Mouse (Mus musculus) liver, embryonic 11.5 days (tissue): ENCODE data around the gene Cdh13. TPM values are rescaled to one million over a fixed set of nuclear protein-coding genes. Genes with fewer than 3 reads are reported as not detected.

Experiments used
- ATAC-seq: fragments of 200-750 bp; cut with Nextera tagmentation; replicated peaks from 2 replicates; pipeline ENCODE4 v1.8.0; 2017; ENCODE audit warnings: moderate number of reproducible peaks, mild to moderate bottlenecking, moderate TSS enrichment, moderate library complexity; ENCODE audit not compliant: low FRiP score
- DNase-seq: peaks from one replicate; pipeline ENCODE4 v3.0.0-alpha.2; 2017; ENCODE audit warnings: low spot score
- H3K27ac ChIP-seq: fragments of 300-500 bp; sonication (generic); 2 replicates; pipeline ENCODE4 v1.5.1; 2014; ENCODE audit warnings: mild to moderate bottlenecking, low read depth, low read length, control low read depth
- H3K27me3 ChIP-seq: fragments of 300-500 bp; sonication (generic); replicated peaks from 2 replicates; pipeline ENCODE4 v1.6.1; 2014; ENCODE audit warnings: low read length, mixed read lengths; ENCODE audit not compliant: control insufficient read depth, insufficient read depth
- H3K36me3 ChIP-seq: fragments of 300-500 bp; sonication (generic); 2 replicates; pipeline ENCODE4 v1.6.1; 2014; ENCODE audit warnings: mild to moderate bottlenecking, low read length, moderate library complexity, mixed read lengths; ENCODE audit not compliant: control insufficient read depth, insufficient read depth
- H3K4me1 ChIP-seq: fragments of 300-500 bp; sonication (generic); replicated peaks from 2 replicates; pipeline ENCODE4 v1.6.1; 2014; ENCODE audit warnings: low read length, mixed read lengths; ENCODE audit not compliant: control insufficient read depth, insufficient read depth
- H3K4me2 ChIP-seq: fragments of 300-500 bp; sonication (generic); 2 replicates; pipeline ENCODE4 v1.6.1; 2014; ENCODE audit warnings: mild to moderate bottlenecking, control low read depth, moderate library complexity
- H3K4me3 ChIP-seq: fragments of 300-500 bp; sonication (generic); 2 replicates; pipeline ENCODE4 v1.5.1; 2014; ENCODE audit warnings: low read depth, low read length, control low read depth
- H3K9ac ChIP-seq: fragments of 300-500 bp; sonication (generic); 2 replicates; pipeline ENCODE4 v1.6.1; 2014; ENCODE audit warnings: low read depth, low read length, control low read depth
- H3K9me3 ChIP-seq: fragments of 300-500 bp; sonication (generic); 2 replicates; pipeline ENCODE4 v1.6.1; 2016; ENCODE audit warnings: low read length, inconsistent platforms, mixed read lengths; ENCODE audit not compliant: control insufficient read depth
- WGBS: fragments of 180-500 bp; shearing (Covaris S2); extraction: QIAGEN DNeasy Blood & Tissue Kit; methylation state at CpG from one replicate; pipeline ENCODE4 v1.1.7; 2014; 5-methylcytosine and 5-hydroxymethylcytosine counted together
- polyA plus RNA-seq: library from polyadenylated mRNA; unstranded; fragments of >200 nt; fragmentation: Nextera tagmentation; extraction: Ambion mirVana; gene quantifications from 2 replicates; pipeline ENCODE4 v1.2.1, GENCODE M21; 2014

The Cdh13 gene
- polyA plus RNA-seq, 1 experiment from 2014 or later, result 2.9 TPM

DNA sequence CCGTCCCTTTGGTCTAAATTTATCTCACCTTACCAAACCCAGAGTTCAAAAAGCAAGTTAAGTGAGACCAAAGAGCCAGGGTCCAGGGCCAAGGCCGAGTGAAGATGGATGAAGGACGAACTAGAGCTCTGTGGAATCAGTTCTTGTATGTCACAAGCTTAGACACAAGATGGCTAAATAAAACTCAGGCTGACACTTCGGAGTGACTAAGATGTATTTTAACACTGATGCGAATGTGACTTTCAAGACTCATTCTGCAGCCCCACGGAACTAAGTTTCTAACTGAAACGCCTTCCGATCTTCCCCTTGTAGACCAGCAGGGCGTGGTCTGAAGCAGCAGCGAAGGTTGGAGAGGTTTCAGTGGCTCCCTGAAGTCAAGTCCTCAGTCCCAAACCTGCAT, 334.7 kb downstream of the Cdh13 start:
- H3K4me1 ChIP-seq, result no peaks in the 10 kb centered on the region
- no peak for DNase-seq
- H3K27ac ChIP-seq, result no peak overlapping the region
- no peak overlapping the region for H3K9ac ChIP-seq
- no peak for ATAC-seq
- no peaks in the 10 kb centered on the region for H3K36me3 ChIP-seq
- H3K4me3 ChIP-seq, result no peak overlapping the region
- H3K9me3 ChIP-seq, result no peaks in the 10 kb centered on the region
- no peaks in the 10 kb centered on the region for H3K27me3 ChIP-seq
- no peak overlapping the region for H3K4me2 ChIP-seq
- 83% methylated on average over 10 of the region's 10 CpGs for WGBS

DNA sequence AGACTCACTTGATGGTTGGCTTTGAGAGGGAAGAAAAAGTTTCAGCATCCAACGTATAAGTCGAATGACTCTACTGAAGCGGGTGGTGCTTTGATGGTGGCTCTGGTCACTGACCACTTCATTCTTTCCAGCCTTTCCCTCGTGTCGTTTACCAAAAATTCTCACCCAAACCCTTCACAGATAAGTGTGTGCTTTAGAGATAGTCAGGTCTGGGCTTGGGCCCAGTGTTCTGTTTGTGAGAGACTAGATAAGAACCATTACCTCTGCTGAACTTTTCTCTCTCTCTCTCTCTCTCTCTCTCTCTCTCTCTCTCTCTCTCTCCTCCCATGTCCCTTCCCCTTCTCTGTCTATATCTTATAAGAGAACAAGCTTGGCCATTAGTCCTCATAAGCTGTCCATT, 342.9 kb downstream of the Cdh13 start:
- Histone ChIP-seq H3K27me3 (no peaks in the 10 kb centered on the region), H3K9me3 (no peaks in the 10 kb centered on the region), H3K27ac (no peak overlapping the region), H3K9ac (no peak overlapping the region), H3K4me2 (no peak overlapping the region), H3K4me1 (no peaks in the 10 kb centered on the region), H3K4me3 (no peak overlapping the region), H3K36me3 (no peaks in the 10 kb centered on the region)
- WGBS, result 55% methylated on average over 5 of the region's 5 CpGs
- peak; percentile 71 for ATAC-seq
- no peak for DNase-seq

DNA sequence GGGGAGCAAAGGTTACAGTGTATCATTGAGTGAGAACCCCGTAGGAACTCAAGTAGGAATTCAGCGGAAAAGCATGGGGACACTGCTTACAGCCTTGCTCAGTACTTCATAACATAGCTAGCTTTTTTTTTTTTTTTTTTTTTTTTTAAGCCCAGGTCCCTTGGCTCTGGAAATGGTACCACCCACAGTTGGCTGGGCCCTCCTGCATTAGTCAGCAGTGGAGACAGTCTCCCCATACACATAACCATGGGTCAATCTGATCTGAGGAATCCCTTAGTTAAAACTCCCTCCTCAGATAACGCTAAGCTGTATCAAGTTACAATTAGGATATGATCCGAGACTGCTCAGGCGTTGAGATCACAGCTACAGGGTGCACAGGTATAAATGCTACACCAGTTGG, 344.2 kb downstream of the Cdh13 start:
- Histone ChIP-seq H3K27me3 (no peaks in the 10 kb centered on the region), H3K4me2 (no peak overlapping the region), H3K4me3 (no peak overlapping the region), H3K9me3 (no peaks in the 10 kb centered on the region), H3K36me3 (no peaks in the 10 kb centered on the region), H3K4me1 (no peaks in the 10 kb centered on the region), H3K27ac (no peak overlapping the region), H3K9ac (no peak overlapping the region)
- 78% methylated on average over 5 of the region's 5 CpGs for WGBS
- ATAC-seq (no peak), DNase-seq (no peak)

DNA sequence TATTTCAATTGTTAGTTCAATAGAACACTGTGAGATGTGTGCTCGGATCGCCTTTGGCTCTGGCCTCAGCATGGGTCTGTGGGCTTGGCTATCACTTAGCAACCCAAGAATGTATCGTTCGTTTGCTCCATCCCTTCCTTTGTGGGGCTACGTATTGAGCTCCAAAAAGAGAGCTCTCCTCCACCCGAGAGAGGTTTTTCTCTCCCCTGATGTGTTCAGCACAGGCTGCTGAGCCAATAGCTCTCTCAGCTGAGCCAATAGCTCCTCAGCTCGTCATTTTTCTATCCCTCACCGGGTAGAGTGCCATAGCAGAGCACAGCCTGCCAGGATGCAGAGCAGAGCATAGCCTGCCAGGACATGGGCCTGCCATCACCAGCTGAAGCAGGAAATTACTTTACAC, 345.2 kb downstream of the Cdh13 start:
- H3K4me2 ChIP-seq, result no peak overlapping the region

DNA sequence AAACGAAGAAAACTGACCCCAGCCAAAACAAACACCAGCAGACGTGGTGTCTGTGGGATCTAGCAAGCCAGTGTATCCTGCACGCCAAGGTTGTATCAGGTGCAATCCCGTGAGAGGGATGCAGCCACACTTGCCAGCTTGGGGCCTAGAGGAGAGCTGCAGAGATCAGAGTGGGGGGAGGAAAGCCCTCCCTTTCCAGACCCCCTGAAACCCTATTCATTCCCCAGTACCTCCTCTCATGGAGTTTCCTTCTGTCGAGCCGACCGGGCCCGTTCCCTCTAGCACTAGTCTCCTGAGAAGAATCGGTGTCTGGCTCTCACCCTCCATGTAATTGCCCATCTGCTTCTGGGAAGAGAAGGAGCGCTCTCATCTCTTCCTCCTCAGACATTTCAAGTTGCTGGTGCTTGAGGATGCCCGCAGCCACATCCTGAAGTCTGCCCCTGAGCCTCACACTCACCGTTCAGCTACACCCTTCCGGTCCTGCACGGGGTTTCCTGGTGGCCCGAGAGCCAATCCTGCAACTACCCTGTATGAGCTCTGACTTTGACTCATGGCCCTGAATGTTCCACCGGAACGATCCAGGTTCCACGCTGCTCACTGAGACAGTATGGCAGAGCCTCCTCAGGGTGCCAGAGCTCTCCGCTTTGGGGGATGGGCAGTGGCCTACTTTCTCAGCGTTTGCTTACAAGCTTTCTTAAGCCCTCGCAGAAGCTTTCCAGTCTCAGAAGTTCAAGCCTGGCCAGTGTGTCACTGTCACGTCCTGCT, 351.9 kb downstream of the Cdh13 start:
- Histone ChIP-seq H3K27me3 (no peaks in the 10 kb centered on the region), H3K4me3 (no peak overlapping the region), H3K4me1 (no peaks in the 10 kb centered on the region), H3K27ac (no peak overlapping the region), H3K36me3 (no peaks in the 10 kb centered on the region), H3K9ac (no peak overlapping the region), H3K4me2 (no peak overlapping the region), H3K9me3 (no peaks in the 10 kb centered on the region)
- no peak for ATAC-seq
- 73% methylated on average over 22 of the region's 22 CpGs for WGBS
- DNase-seq, result no peak

More for the DNA sequence above, 345.2 kb downstream of the Cdh13 start:
- ATAC-seq, result no peak
- Histone ChIP-seq H3K9me3 (no peaks in the 10 kb centered on the region), H3K27ac (no peak overlapping the region), H3K9ac (no peak overlapping the region), H3K4me3 (no peak overlapping the region), H3K27me3 (no peaks in the 10 kb centered on the region), H3K36me3 (no peaks in the 10 kb centered on the region), H3K4me1 (no peaks in the 10 kb centered on the region)
- WGBS, result 73% methylated on average over 8 of the region's 8 CpGs
- DNase-seq, result no peak

DNA sequence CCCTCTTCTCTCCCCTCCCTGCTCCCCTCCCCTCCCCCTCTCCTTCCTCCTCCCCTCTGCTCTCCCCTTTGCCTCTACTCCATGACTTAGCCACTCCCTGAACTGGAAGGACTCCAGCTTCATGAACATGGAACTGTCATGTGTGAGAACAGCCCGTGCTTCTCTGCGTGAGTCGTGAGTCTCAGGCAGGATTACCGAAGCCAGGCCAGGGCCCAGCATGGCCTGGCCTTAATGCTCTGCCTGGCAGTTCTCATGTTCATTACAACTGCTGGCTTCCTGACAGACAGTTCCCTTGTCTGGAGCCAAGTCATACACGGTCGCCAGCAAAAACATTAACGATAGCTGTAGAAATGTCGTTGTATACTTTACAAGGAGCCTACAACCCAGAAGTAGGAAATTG, 356.1 kb downstream of the Cdh13 start:
- Histone ChIP-seq H3K27ac (no peak overlapping the region), H3K27me3 (no peaks in the 10 kb centered on the region), H3K9ac (no peak overlapping the region), H3K4me3 (no peak overlapping the region), H3K36me3 (no peaks in the 10 kb centered on the region), H3K9me3 (no peaks in the 10 kb centered on the region), H3K4me2 (no peak overlapping the region), H3K4me1 (no peaks in the 10 kb centered on the region)
- ATAC-seq, result no peak
- WGBS, result 84% methylated on average over 8 of the region's 8 CpGs
- no peak for DNase-seq

DNA sequence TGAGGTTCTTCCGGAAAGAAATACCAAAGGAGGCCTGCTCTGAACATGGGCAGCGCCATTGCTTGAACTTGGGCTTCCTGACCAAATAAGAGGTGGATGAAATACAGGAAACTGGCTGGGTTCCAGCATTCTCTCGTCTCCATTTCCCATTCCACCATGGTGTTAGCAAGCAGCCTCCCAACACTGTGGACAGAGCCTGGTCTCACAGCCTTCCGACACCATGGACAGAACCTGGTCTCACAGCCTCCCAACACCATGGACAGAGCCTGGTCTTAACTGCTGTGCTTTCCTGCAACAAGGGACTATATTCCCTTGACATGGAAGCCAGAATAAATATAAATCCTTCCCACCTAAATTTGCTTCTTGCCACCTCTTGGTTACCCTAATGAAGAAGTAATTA, 358.3 kb downstream of the Cdh13 start:
- Histone ChIP-seq H3K36me3 (no peaks in the 10 kb centered on the region), H3K27me3 (no peaks in the 10 kb centered on the region), H3K4me3 (no peak overlapping the region), H3K9ac (no peak overlapping the region), H3K9me3 (no peaks in the 10 kb centered on the region), H3K27ac (no peak overlapping the region), H3K4me2 (no peak overlapping the region), H3K4me1 (no peaks in the 10 kb centered on the region)
- 77% methylated on average over 4 of the region's 4 CpGs for WGBS
- ATAC-seq (no peak), DNase-seq (no peak)

DNA sequence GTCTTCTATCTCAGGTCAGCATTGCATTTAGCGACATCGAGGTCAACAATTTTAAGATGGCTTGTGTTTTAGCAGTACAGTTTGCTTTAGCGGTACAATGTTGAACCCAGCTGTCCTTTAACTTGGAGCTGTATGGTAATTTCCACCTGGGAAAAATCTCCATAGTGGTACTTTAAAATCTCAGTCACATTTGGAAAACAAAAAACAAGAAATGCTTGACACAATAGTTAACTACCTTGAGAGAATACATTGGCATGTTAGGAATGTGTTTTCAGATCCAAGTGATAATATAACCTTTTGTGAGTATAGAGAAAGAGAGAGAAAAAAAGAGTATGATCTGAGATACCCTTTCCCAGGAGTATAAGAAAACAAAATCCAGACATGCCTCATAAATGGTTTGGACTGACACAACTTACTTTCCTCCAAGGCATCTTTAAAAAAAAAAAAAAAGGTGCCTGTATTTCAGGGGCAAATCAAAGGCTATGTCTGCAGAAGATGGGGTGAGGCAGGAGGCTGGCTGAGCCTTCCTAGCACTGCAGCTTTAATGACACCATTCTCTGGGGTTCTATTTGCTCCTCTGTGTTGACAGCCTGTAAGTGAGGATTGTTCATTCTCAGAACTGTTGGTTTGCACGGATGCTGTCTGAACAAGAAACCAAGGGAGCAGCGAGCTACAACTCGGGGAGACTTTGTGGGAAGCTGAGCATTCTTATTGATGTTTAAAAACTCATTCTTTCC, 365.4 kb downstream of the Cdh13 start:
- Histone ChIP-seq H3K4me1 (no peaks in the 10 kb centered on the region), H3K27me3 (no peaks in the 10 kb centered on the region), H3K36me3 (no peaks in the 10 kb centered on the region), H3K27ac (no peak overlapping the region), H3K4me2 (no peak overlapping the region), H3K4me3 (no peak overlapping the region), H3K9me3 (no peaks in the 10 kb centered on the region), H3K9ac (no peak overlapping the region)
- DNase-seq (no peak), ATAC-seq (no peak)
- WGBS, result 75% methylated on average over 6 of the region's 6 CpGs

DNA sequence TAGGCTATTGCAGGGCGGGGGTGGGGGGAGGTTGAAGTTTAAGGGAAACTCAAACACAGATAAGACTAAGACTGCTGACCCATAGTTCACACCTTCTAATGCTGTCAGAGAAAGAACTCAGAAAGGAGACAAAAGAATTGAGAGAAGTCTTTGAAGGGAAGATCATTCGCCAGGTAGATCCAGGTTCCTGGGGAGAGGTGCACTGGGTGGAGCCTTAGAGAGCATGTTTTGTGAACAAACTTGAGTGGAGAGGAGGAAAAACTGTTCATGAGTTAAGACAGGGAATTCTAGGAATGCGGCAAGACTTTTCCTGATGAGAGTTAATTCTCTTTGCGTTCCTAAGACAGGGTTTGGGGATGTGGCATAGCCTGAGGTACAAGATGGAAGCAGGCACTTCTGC, 366.4 kb downstream of the Cdh13 start:
- no peak overlapping the region for H3K9ac ChIP-seq
- DNase-seq (no peak), ATAC-seq (no peak)
- H3K4me1 ChIP-seq, result no peaks in the 10 kb centered on the region
- H3K27ac ChIP-seq, result no peak overlapping the region
- no peaks in the 10 kb centered on the region for H3K27me3 ChIP-seq
- H3K4me3 ChIP-seq, result no peak overlapping the region
- WGBS, result 66% methylated on average over 4 of the region's 4 CpGs
- no peaks in the 10 kb centered on the region for H3K36me3 ChIP-seq
- no peak overlapping the region for H3K4me2 ChIP-seq
- no peaks in the 10 kb centered on the region for H3K9me3 ChIP-seq
